Mouse (Mus musculus) colon, adult 2 months (tissue): ENCODE results near the gene Timm8a1. TPM values are rescaled to one million over a fixed set of nuclear protein-coding genes. Genes with fewer than 3 reads are reported as not detected.

Experiments used
- polyA plus RNA-seq: library from polyadenylated mRNA; depleted of rRNA; stranded (reverse); fragments of >200 nt; gene quantifications from 2 replicates; pipeline ENCODE4 v1.2.3, GENCODE M21; 2012; rRNA removed

Gene Timm8a1
- 0.58 and 0.84 TPM in 2 replicates for polyA plus RNA-seq

GRCm38 (mm10) chrX:134541145-134541954, at the start of gene Timm8a1:
Timm8a1 (minus strand) TSS chrX:134541865.

GRCm38 (mm10) chrX:134585103-134586002, 43.7 kb upstream of the Timm8a1 start, which contains the start of gene Rpl36a:
Rpl36a (plus strand) TSS chrX:134585654.

GRCm38 (mm10) chrX:134582888-134583669, 41.4 kb upstream of the Timm8a1 start, which contains the start of gene Btk:
Btk (minus strand) TSS chrX:134583570.

Other genes starting within 250 kb of the Timm8a1 start
- gene Tmem35a, start 246.6 kb downstream of the Timm8a1 start, polyA plus RNA-seq, result 1.2 TPM in 2 replicates
- gene Cenpi, start 233.8 kb downstream of the Timm8a1 start, polyA plus RNA-seq, result 0.47 and 0.57 TPM in 2 replicates
- gene Drp2, start 137.3 kb downstream of the Timm8a1 start, polyA plus RNA-seq, result 0.57 and 0.70 TPM in 2 replicates
- gene Taf7l, start 65.4 kb downstream of the Timm8a1 start, polyA plus RNA-seq, result not detected in 2 replicates
- gene Btk, start 41.7 kb upstream of the Timm8a1 start, polyA plus RNA-seq, result 0.37 and 0.64 TPM in 2 replicates
- gene Rpl36a, start 43.8 kb upstream of the Timm8a1 start, polyA plus RNA-seq, result 64.1 and 132 TPM in 2 replicates
- 2.0 and 2.7 TPM in 2 replicates for gene Gla, start 59.3 kb upstream of the Timm8a1 start, polyA plus RNA-seq
- gene Hnrnph2, start 59.3 kb upstream of the Timm8a1 start, polyA plus RNA-seq, result 4.0 and 4.8 TPM in 2 replicates
- 0.24 and 0.42 TPM in 2 replicates for gene Armcx4, start 144.7 kb upstream of the Timm8a1 start, polyA plus RNA-seq
- 0.67 and 1.6 TPM in 2 replicates for gene Armcx1, start 176.1 kb upstream of the Timm8a1 start, polyA plus RNA-seq
- 0.49 and 0.96 TPM in 2 replicates for gene Armcx6, start 209.6 kb upstream of the Timm8a1 start, polyA plus RNA-seq
- gene Armcx3, start 214.7 kb upstream of the Timm8a1 start, polyA plus RNA-seq, result 3.3 TPM in 2 replicates